Mouse (Mus musculus): ENCODE results near the gene Naip1.
A peak's percentile ranks its signal among the peaks of the same experiment; 100 is the strongest.

Gene Naip1

GRCm38 (mm10) chr13:100391021-100391420, 61.6 kb downstream of the Naip1 start:
- DNase-seq: peak; percentile 35

- no peak for DNase-seq
Observed at GRCm38 (mm10) chr13:100370536-100370935, 82.1 kb downstream of the Naip1 start.
